Mouse (Mus musculus) spleen, adult 2 months (tissue): ENCODE data around the gene Bend7. TPM values are rescaled to one million over a fixed set of nuclear protein-coding genes. Genes with fewer than 3 reads are reported as not detected.

Experiments
- DNase-seq, 2 experiments: peaks; one replicate each; pipeline versions ENCODE4 v3.0.0 to v3.0.0-alpha.2; 2012 to 2021; ENCODE audit warnings: low spot score in 2 of 2, low read depth in 1 of 2
- H3K27ac ChIP-seq: fragments of 200-500 bp; 2 replicates; pipeline ENCODE4 v1.5.1; 2012; ENCODE audit warnings: low read length, inconsistent platforms; ENCODE audit not compliant: insufficient read depth
- H3K27me3 ChIP-seq: fragments of 200-500 bp; 2 replicates; pipeline ENCODE4 v1.6.1; 2012; ENCODE audit warnings: mild to moderate bottlenecking, moderate library complexity, low read length, inconsistent platforms; ENCODE audit not compliant: control insufficient read depth, insufficient read depth
- H3K36me3 ChIP-seq: fragments of 200-500 bp; 2 replicates; pipeline ENCODE4 v1.6.1; 2012; ENCODE audit warnings: mild to moderate bottlenecking, low read length, inconsistent platforms; ENCODE audit not compliant: control insufficient read depth, insufficient read depth
- H3K4me1 ChIP-seq: fragments of 200-500 bp; 2 replicates; pipeline ENCODE4 v1.6.1; 2011; ENCODE audit warnings: inconsistent platforms; ENCODE audit not compliant: control insufficient read depth, insufficient read depth, insufficient read length
- H3K4me3 ChIP-seq: fragments of 200-500 bp; 2 replicates; pipeline ENCODE4 v1.5.1; 2011; ENCODE audit warnings: mild to moderate bottlenecking, inconsistent platforms; ENCODE audit not compliant: insufficient read depth, insufficient read length; ENCODE audit errors: extremely low read depth
- CTCF ChIP-seq: fragments of 200-500 bp; IDR thresholded peaks from 2 replicates; pipeline ENCODE4 v1.5.1; 2011; ENCODE audit warnings: mild to moderate bottlenecking, inconsistent platforms; ENCODE audit not compliant: insufficient read depth, insufficient read length, insufficient replicate concordance; ENCODE audit errors: extremely low read depth
- POLR2A ChIP-seq: fragments of 200-500 bp; IDR thresholded peaks from 2 replicates; pipeline ENCODE4 v1.6.1; 2011; ENCODE audit warnings: low read depth, low read length, inconsistent platforms
- WGBS: fragments of 180-500 bp; shearing (Covaris S2); methylation state at CpG from one replicate; pipeline ENCODE4 v1.1.7; 2018; 5-methylcytosine and 5-hydroxymethylcytosine counted together
- polyA plus RNA-seq: library from polyadenylated mRNA; depleted of rRNA; stranded (reverse); fragments of >200 nt; gene quantifications from 2 replicates; pipeline ENCODE4 v1.2.3, GENCODE M21; 2012

Bend7 gene
- polyA plus RNA-seq, 1 experiment, result 0.21 TPM

GRCm38 (mm10) chr2:4791646-4792045 lies 74.0 kb downstream of the Bend7 start:
- Histone ChIP-seq H3K27ac (no peak overlapping the region), H3K4me1 (no peaks in the 10 kb centered on the region), H3K4me3 (no peak overlapping the region), H3K27me3 (no peaks in the 10 kb centered on the region), H3K36me3 (no peaks in the 10 kb centered on the region)
- no peak for TF ChIP-seq CTCF
- TF ChIP-seq POLR2A, result no peak
- WGBS, result 85% methylated on average over 8 of the region's 8 CpGs
- DNase-seq, result no peak

- DNase-seq, result no peak
- H3K27ac ChIP-seq, result no peak overlapping the region
- TF ChIP-seq POLR2A, result no peak
- no peak for TF ChIP-seq CTCF
- H3K36me3 ChIP-seq, result no peaks in the 10 kb centered on the region
- H3K4me1 ChIP-seq, result no peaks in the 10 kb centered on the region
- H3K4me3 ChIP-seq, result no peak overlapping the region
- WGBS, result 90% methylated on average over 4 of the region's 4 CpGs
- H3K27me3 ChIP-seq, result no peaks in the 10 kb centered on the region
These were observed 74.9 kb downstream of the Bend7 start for GRCm38 (mm10) chr2:4792554-4792953.

- no peaks in the 10 kb centered on the region for H3K27me3 ChIP-seq
- DNase-seq, result no peak
- TF ChIP-seq POLR2A, result no peak
- no peak for TF ChIP-seq CTCF
- H3K36me3 ChIP-seq, result no peaks in the 10 kb centered on the region
- no peaks in the 10 kb centered on the region for H3K4me1 ChIP-seq
- no peak overlapping the region for H3K27ac ChIP-seq
- 85% methylated on average over 18 of the region's 18 CpGs for WGBS
- no peak overlapping the region for H3K4me3 ChIP-seq
These were observed 85.0 kb downstream of the Bend7 start for GRCm38 (mm10) chr2:4802395-4803176.

GRCm38 (mm10) chr2:4816308-4816707 lies 98.7 kb downstream of the Bend7 start:
- TF ChIP-seq CTCF (no peak), POLR2A (no peak)
- WGBS, result 93% methylated on average over 5 of the region's 5 CpGs
- no peak for DNase-seq

GRCm38 (mm10) chr2:4817678-4818077 lies 100.0 kb downstream of the Bend7 start:
- H3K4me1 ChIP-seq, result no peaks in the 10 kb centered on the region
- DNase-seq, result no peak
- no peak for TF ChIP-seq POLR2A
- TF ChIP-seq CTCF, result no peak
- no peak overlapping the region for H3K4me3 ChIP-seq
- H3K27me3 ChIP-seq, result no peaks in the 10 kb centered on the region
- no peak overlapping the region for H3K27ac ChIP-seq
- no peaks in the 10 kb centered on the region for H3K36me3 ChIP-seq
- 23% methylated on average over 10 of the region's 10 CpGs for WGBS

More at GRCm38 (mm10) chr2:4816308-4816707, 98.7 kb downstream of the Bend7 start:
- no peak overlapping the region for H3K4me3 ChIP-seq
- no peaks in the 10 kb centered on the region for H3K27me3 ChIP-seq
- no peaks in the 10 kb centered on the region for H3K4me1 ChIP-seq
- H3K27ac ChIP-seq, result no peak overlapping the region
- no peaks in the 10 kb centered on the region for H3K36me3 ChIP-seq

- Histone ChIP-seq H3K4me3 (no peak overlapping the region), H3K27me3 (no peaks in the 10 kb centered on the region), H3K4me1 (no peaks in the 10 kb centered on the region), H3K27ac (no peak overlapping the region), H3K36me3 (no peaks in the 10 kb centered on the region)
- 71% methylated on average over 3 of the region's 3 CpGs for WGBS
- TF ChIP-seq CTCF (no peak), POLR2A (no peak)
- no peak for DNase-seq
These were observed 102.6 kb downstream of the Bend7 start for GRCm38 (mm10) chr2:4820230-4820629.

- Histone ChIP-seq H3K4me1 (no peaks in the 10 kb centered on the region), H3K27me3 (no peaks in the 10 kb centered on the region), H3K4me3 (no peak overlapping the region), H3K27ac (no peak overlapping the region), H3K36me3 (no peaks in the 10 kb centered on the region)
- TF ChIP-seq POLR2A, result no peak
- TF ChIP-seq CTCF, result no peak
- no peak for DNase-seq
- WGBS, result 89% methylated on average over 9 of the region's 9 CpGs
These were observed 106.4 kb downstream of the Bend7 start for GRCm38 (mm10) chr2:4824067-4824466.
